Mouse (Mus musculus): ENCODE data around the gene Cpeb3. TPM values are rescaled to one million over a fixed set of nuclear protein-coding genes. Genes with fewer than 3 reads are reported as not detected.

The Cpeb3 gene
- polyA plus RNA-seq, 1 experiment, result 3.8 TPM

DNA sequence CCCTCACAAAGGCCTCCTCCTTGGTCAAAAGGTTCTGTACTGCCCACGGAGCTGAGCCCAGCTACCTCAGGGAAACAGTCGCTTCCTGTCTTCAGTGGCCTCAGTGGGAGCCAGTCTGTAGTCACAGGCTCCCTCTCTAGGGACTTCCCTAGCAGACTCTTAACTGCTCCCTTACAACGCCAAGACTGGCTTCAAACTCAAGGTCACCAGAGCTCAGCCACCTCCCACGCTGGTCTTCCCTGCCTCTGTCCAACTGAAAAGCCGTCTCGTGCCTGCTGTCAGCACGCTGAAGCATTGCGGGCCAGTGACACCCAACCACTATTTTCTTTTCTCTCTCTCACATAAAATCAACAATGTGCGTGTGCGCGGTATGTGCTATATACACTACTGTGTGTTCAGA is 182.0 kb downstream of the Cpeb3 start:
- DNase-seq, result no peak
- TF ChIP-seq CTCF (IDR thresholded peaks at IDR 0.05; ENCODE audit: borderline replicate concordance, control insufficient read depth, extremely low read depth, insufficient read depth, low read length, poor library complexity) (no peak), POLR2A (IDR thresholded peaks at IDR 0.05; ENCODE audit: control insufficient read depth, extremely low read depth, insufficient read depth, low read length, poor library complexity) (no peak)
- H3K4me3 ChIP-seq (ENCODE audit: control insufficient read depth, insufficient read depth, low read length), result no peak overlapping the region
- no peaks in the 10 kb centered on the region for H3K4me1 ChIP-seq (replicated peaks; ENCODE audit: control insufficient read depth, insufficient read depth, low read length)
- H3K27ac ChIP-seq (ENCODE audit: control insufficient read depth, insufficient read depth, low read length), result no peak overlapping the region
- 81% methylated on average over 11 of the region's 11 CpGs for WGBS
- no peaks in the 10 kb centered on the region for H3K27me3 ChIP-seq (ENCODE audit: control insufficient read depth, insufficient read depth, low read length)
- no peaks in the 10 kb centered on the region for H3K36me3 ChIP-seq (ENCODE audit: control insufficient read depth, insufficient read depth, low read length)

DNA sequence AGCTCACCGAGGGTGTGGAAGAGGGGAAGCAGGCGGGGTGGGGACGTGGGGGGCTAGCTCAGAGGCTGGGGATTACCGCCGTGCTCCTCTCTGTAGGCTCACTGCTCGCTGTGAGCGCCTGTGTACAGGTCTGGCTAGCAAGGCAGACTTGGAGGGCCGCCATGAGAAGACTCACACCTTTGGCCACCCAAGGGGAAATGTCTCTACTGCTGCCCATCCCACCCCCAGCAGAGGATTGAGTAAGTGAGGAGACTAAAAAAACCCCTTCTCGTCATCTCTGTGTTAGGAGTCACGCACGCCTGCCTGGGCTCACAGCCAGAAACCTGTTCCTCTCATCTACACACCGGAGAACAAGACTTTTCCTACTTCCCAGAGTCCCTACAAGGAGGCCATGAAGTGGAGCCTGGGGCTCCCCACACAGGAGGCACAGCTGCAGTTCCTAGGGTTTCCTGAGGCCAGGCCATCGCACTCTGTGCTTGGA is 182.5 kb downstream of the Cpeb3 start:
- Histone ChIP-seq H3K36me3 (ENCODE audit: control insufficient read depth, insufficient read depth, low read length) (no peaks in the 10 kb centered on the region), H3K4me3 (ENCODE audit: control insufficient read depth, insufficient read depth, low read length) (no peak overlapping the region), H3K27ac (ENCODE audit: control insufficient read depth, insufficient read depth, low read length) (no peak overlapping the region), H3K4me1 (replicated peaks; ENCODE audit: control insufficient read depth, insufficient read depth, low read length) (no peaks in the 10 kb centered on the region), H3K27me3 (ENCODE audit: control insufficient read depth, insufficient read depth, low read length) (no peaks in the 10 kb centered on the region)
- no peak for DNase-seq
- TF ChIP-seq POLR2A (IDR thresholded peaks at IDR 0.05; ENCODE audit: control insufficient read depth, extremely low read depth, insufficient read depth, low read length, poor library complexity) (no peak), CTCF (IDR thresholded peaks at IDR 0.05; ENCODE audit: borderline replicate concordance, control insufficient read depth, extremely low read depth, insufficient read depth, low read length, poor library complexity) (no peak)
- 85% methylated on average over 13 of the region's 13 CpGs for WGBS

DNA sequence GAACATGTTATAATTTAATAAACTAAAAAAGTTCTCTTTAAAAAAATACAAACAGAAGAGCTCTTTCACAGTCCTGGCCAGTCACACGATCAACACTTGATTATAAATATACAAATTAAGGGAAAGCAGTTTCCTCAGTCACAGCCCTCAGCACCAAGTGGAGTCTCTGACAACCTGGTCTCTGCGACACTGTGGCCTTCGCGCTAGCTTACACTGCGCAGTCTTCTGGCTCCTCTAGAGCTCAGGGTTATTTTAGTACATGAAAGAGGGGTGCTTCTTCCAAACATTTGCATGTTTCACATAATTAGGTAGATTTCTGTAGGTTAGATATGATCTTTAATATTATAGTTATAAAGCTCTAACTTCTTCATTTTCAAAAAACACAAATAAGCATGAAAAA is 186.3 kb downstream of the Cpeb3 start:
- Histone ChIP-seq H3K36me3 (ENCODE audit: control insufficient read depth, insufficient read depth, low read length) (no peaks in the 10 kb centered on the region), H3K27me3 (ENCODE audit: control insufficient read depth, insufficient read depth, low read length) (no peaks in the 10 kb centered on the region), H3K4me1 (replicated peaks; ENCODE audit: control insufficient read depth, insufficient read depth, low read length) (peaks cover 7% of the 10 kb centered on the region), H3K27ac (ENCODE audit: control insufficient read depth, insufficient read depth, low read length) (no peak overlapping the region), H3K4me3 (ENCODE audit: control insufficient read depth, insufficient read depth, low read length) (no peak overlapping the region)
- WGBS, result 94% methylated on average over 5 of the region's 5 CpGs
- TF ChIP-seq CTCF (IDR thresholded peaks at IDR 0.05; ENCODE audit: borderline replicate concordance, control insufficient read depth, extremely low read depth, insufficient read depth, low read length, poor library complexity) (no peak), POLR2A (IDR thresholded peaks at IDR 0.05; ENCODE audit: control insufficient read depth, extremely low read depth, insufficient read depth, low read length, poor library complexity) (no peak)
- no peak for DNase-seq

DNA sequence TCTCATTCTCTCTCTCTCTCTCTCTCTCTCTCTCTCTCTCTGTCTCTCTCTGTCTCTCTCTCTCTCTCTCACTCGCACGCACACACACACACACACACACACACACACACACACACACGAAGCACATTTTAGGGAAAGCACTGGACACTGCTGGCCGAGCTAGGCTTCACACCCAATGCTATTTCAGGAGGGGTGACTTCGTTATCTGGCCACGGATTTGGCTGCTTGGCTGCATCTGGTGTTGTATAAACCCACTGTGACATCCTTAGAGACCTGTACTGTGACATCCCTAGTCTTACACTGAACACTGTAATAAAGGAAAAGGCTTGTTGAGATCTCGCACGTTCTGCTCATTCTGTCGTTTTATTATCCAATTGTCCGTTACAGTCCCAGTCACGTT is 187.4 kb downstream of the Cpeb3 start:
- WGBS, result 96% methylated on average over 11 of the region's 11 CpGs
- no peaks in the 10 kb centered on the region for H3K36me3 ChIP-seq (ENCODE audit: control insufficient read depth, insufficient read depth, low read length)
- no peak overlapping the region for H3K4me3 ChIP-seq (ENCODE audit: control insufficient read depth, insufficient read depth, low read length)
- no peak overlapping the region for H3K27ac ChIP-seq (ENCODE audit: control insufficient read depth, insufficient read depth, low read length)
- TF ChIP-seq CTCF (IDR thresholded peaks at IDR 0.05; ENCODE audit: borderline replicate concordance, control insufficient read depth, extremely low read depth, insufficient read depth, low read length, poor library complexity) (no peak), POLR2A (IDR thresholded peaks at IDR 0.05; ENCODE audit: control insufficient read depth, extremely low read depth, insufficient read depth, low read length, poor library complexity) (no peak)
- peaks cover 7% of the 10 kb centered on the region for H3K4me1 ChIP-seq (replicated peaks; ENCODE audit: control insufficient read depth, insufficient read depth, low read length)
- H3K27me3 ChIP-seq (ENCODE audit: control insufficient read depth, insufficient read depth, low read length), result no peaks in the 10 kb centered on the region
- DNase-seq, result no peak

DNA sequence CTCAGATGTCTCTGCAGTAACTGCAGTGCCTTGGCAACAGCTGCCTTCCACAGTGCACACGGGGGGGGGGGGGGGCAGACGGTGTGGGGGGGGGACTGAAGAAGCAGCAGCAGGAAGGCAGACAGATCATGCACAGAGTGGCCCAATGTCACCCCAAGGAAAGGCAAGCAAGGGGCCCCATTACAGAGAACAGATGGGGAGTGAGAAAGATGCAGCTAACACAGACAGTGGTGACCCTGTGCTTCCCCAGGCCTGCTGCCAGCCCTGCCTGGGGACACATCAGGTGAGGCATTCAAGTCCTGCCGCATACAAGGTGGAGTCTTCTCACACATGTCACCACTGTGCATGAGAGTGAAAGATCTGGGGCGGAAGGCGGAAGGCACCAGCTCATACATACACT is 187.9 kb downstream of the Cpeb3 start:
- no peak for DNase-seq
- Histone ChIP-seq H3K36me3 (ENCODE audit: control insufficient read depth, insufficient read depth, low read length) (no peaks in the 10 kb centered on the region), H3K4me3 (ENCODE audit: control insufficient read depth, insufficient read depth, low read length) (no peak overlapping the region), H3K27me3 (ENCODE audit: control insufficient read depth, insufficient read depth, low read length) (no peaks in the 10 kb centered on the region), H3K27ac (ENCODE audit: control insufficient read depth, insufficient read depth, low read length) (no peak overlapping the region), H3K4me1 (replicated peaks; ENCODE audit: control insufficient read depth, insufficient read depth, low read length) (peaks cover 7% of the 10 kb centered on the region)
- TF ChIP-seq POLR2A (IDR thresholded peaks at IDR 0.05; ENCODE audit: control insufficient read depth, extremely low read depth, insufficient read depth, low read length, poor library complexity) (no peak), CTCF (IDR thresholded peaks at IDR 0.05; ENCODE audit: borderline replicate concordance, control insufficient read depth, extremely low read depth, insufficient read depth, low read length, poor library complexity) (no peak)
- WGBS, result 76% methylated on average over 5 of the region's 5 CpGs

DNA sequence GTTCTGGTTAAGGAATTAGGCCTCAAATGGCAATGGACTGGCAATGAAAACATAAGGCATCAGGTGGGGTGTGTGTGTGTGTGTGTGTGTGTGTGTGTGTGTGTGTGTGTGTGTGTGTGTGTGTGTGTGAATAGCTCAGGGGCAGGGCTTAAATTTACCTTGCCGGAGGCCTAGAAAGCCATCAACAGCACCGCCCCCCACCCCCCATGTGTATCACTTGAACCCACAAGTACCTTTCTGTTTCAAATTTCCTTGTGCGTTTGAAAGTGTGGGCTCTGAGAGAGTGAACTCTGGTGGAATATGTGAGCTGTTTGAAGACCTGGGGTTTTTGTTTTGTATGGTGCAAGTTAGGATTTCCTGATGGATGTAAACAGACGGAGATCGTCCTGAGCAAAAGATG is 189.5 kb downstream of the Cpeb3 start:
- Histone ChIP-seq H3K27ac (ENCODE audit: control insufficient read depth, insufficient read depth, low read length) (no peak overlapping the region), H3K4me1 (replicated peaks; ENCODE audit: control insufficient read depth, insufficient read depth, low read length) (peaks cover 7% of the 10 kb centered on the region), H3K4me3 (ENCODE audit: control insufficient read depth, insufficient read depth, low read length) (no peak overlapping the region), H3K36me3 (ENCODE audit: control insufficient read depth, insufficient read depth, low read length) (no peaks in the 10 kb centered on the region), H3K27me3 (ENCODE audit: control insufficient read depth, insufficient read depth, low read length) (no peaks in the 10 kb centered on the region)
- TF ChIP-seq POLR2A (IDR thresholded peaks at IDR 0.05; ENCODE audit: control insufficient read depth, extremely low read depth, insufficient read depth, low read length, poor library complexity) (no peak), CTCF (IDR thresholded peaks at IDR 0.05; ENCODE audit: borderline replicate concordance, control insufficient read depth, extremely low read depth, insufficient read depth, low read length, poor library complexity) (no peak)
- 81% methylated on average over 5 of the region's 5 CpGs for WGBS
- no peak for DNase-seq

DNA sequence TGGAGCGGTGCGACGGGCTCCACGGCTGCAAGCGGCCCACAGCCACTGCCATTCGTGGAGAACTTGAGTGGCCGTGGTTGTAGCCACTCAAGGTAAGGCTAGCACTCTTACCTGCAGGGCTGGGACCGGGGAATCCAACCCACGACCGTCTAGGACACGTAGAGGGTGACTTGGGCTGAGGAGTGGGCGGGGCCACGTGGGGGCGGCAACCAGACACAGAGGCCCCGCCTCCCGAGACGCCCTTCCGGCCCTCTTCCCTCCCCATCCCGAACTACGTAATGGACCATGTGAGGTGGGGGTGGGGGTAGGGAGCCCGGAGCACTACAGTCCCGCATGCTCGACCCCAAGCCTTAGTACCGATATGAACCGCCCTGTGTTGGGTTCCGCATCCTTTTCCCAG is 190.0 kb downstream of the Cpeb3 start:
- WGBS, result 23% methylated on average over 26 of the region's 26 CpGs
- Histone ChIP-seq H3K4me1 (replicated peaks; ENCODE audit: control insufficient read depth, insufficient read depth, low read length) (peaks cover 7% of the 10 kb centered on the region), H3K4me3 (ENCODE audit: control insufficient read depth, insufficient read depth, low read length) (peak overlapping the region; percentile 42), H3K27me3 (ENCODE audit: control insufficient read depth, insufficient read depth, low read length) (no peaks in the 10 kb centered on the region), H3K36me3 (ENCODE audit: control insufficient read depth, insufficient read depth, low read length) (no peaks in the 10 kb centered on the region), H3K27ac (ENCODE audit: control insufficient read depth, insufficient read depth, low read length) (no peak overlapping the region)
- DNase-seq, result peak; percentile 18
- TF ChIP-seq POLR2A (IDR thresholded peaks at IDR 0.05; ENCODE audit: control insufficient read depth, extremely low read depth, insufficient read depth, low read length, poor library complexity) (no peak), CTCF (IDR thresholded peaks at IDR 0.05; ENCODE audit: borderline replicate concordance, control insufficient read depth, extremely low read depth, insufficient read depth, low read length, poor library complexity) (no peak)
